Mouse (Mus musculus): ENCODE results near the gene Tet2.

The Tet2 gene

GRCm38 (mm10) chr3:133518116-133518515 is 26.8 kb downstream of the Tet2 start:
- DNase-seq (ENCODE audit: low spot score in 2 of 2) = no peak

- DNase-seq (ENCODE audit: low spot score in 2 of 2) = no peak
These were observed 27.5 kb downstream of the Tet2 start for GRCm38 (mm10) chr3:133517406-133517805.

GRCm38 (mm10) chr3:133516137-133516536 is 28.8 kb downstream of the Tet2 start:
- DNase-seq (ENCODE audit: low spot score in 2 of 2) = no peak

GRCm38 (mm10) chr3:133515204-133515969 is 29.6 kb downstream of the Tet2 start:
- no peak for DNase-seq (ENCODE audit: low spot score in 2 of 2)

GRCm38 (mm10) chr3:133514290-133514689 is 30.6 kb downstream of the Tet2 start:
- DNase-seq (ENCODE audit: low spot score in 2 of 2) = no peak

GRCm38 (mm10) chr3:133513475-133513874 is 31.5 kb downstream of the Tet2 start:
- no peak for DNase-seq (ENCODE audit: low spot score in 2 of 2)

GRCm38 (mm10) chr3:133510368-133510767 is 34.6 kb downstream of the Tet2 start:
- DNase-seq (ENCODE audit: low spot score in 2 of 2) = no peak

GRCm38 (mm10) chr3:133509796-133510195 is 35.1 kb downstream of the Tet2 start:
- DNase-seq (ENCODE audit: low spot score in 2 of 2) = no peak

GRCm38 (mm10) chr3:133508881-133509280 is 36.1 kb downstream of the Tet2 start:
- no peak for DNase-seq (ENCODE audit: low spot score in 2 of 2)

- no peak for DNase-seq (ENCODE audit: low spot score in 2 of 2)
These were observed 38.5 kb downstream of the Tet2 start for GRCm38 (mm10) chr3:133506289-133506954.

GRCm38 (mm10) chr3:133496953-133497352 is 48.0 kb downstream of the Tet2 start:
- DNase-seq (ENCODE audit: low spot score in 2 of 2) = no peak

- DNase-seq (ENCODE audit: low spot score in 2 of 2) = no peak
These were observed 53.6 kb downstream of the Tet2 start for GRCm38 (mm10) chr3:133491370-133491769.

- no peak for DNase-seq (ENCODE audit: low spot score in 2 of 2)
These were observed 56.8 kb downstream of the Tet2 start for GRCm38 (mm10) chr3:133488022-133488725.

- no peak for DNase-seq (ENCODE audit: low spot score in 2 of 2)
These were observed 62.1 kb downstream of the Tet2 start for GRCm38 (mm10) chr3:133482887-133483286.

GRCm38 (mm10) chr3:133478987-133479386 is 66.0 kb downstream of the Tet2 start:
- DNase-seq (ENCODE audit: low spot score in 2 of 2) = no peak

- no peak for DNase-seq (ENCODE audit: low spot score in 2 of 2)
These were observed 71.2 kb downstream of the Tet2 start for GRCm38 (mm10) chr3:133473781-133474180.

GRCm38 (mm10) chr3:133471101-133471500 is 73.8 kb downstream of the Tet2 start:
- DNase-seq (ENCODE audit: low spot score in 2 of 2) = no peak

- DNase-seq (ENCODE audit: low spot score in 2 of 2) = no peak
These were observed 76.1 kb downstream of the Tet2 start for GRCm38 (mm10) chr3:133468883-133469282.

GRCm38 (mm10) chr3:133463233-133463632 is 81.7 kb downstream of the Tet2 start:
- no peak for DNase-seq (ENCODE audit: low spot score in 2 of 2)

GRCm38 (mm10) chr3:133462485-133462884 is 82.5 kb downstream of the Tet2 start:
- no peak for DNase-seq (ENCODE audit: low spot score in 2 of 2)

- no peak for DNase-seq (ENCODE audit: low spot score in 2 of 2)
These were observed 82.9 kb downstream of the Tet2 start for GRCm38 (mm10) chr3:133462059-133462458.

- DNase-seq (ENCODE audit: low spot score in 2 of 2) = no peak
These were observed 85.8 kb downstream of the Tet2 start for GRCm38 (mm10) chr3:133459174-133459573.

GRCm38 (mm10) chr3:133453896-133454295 is 91.0 kb downstream of the Tet2 start:
- no peak for DNase-seq (ENCODE audit: low spot score in 2 of 2)
